Mouse (Mus musculus) myocyte (in vitro differentiated cells): ENCODE results near the gene Gabarap.

Experiments used
- MYOD1 ChIP-seq, 3 experiments: IDR thresholded peaks; one replicate each; pipeline ENCODE4 v1.6.1; 2011; ENCODE audit warnings: control low read depth in 2 of 3, low read depth in 2 of 3, mild to moderate bottlenecking in 2 of 3, moderate library complexity in 1 of 3; ENCODE audit not compliant: insufficient read length in 2 of 3, control insufficient read depth in 1 of 3
- POLR2A ChIP-seq: IDR thresholded peaks from one replicate; pipeline ENCODE4 v1.6.1; 2011; ENCODE audit warnings: low read depth, mild to moderate bottlenecking, control low read depth, moderate library complexity; ENCODE audit not compliant: insufficient read length

- TF ChIP-seq MYOD1 (IDR thresholded peaks at IDR 0.05; ENCODE audit: control insufficient read depth in 1 of 3, insufficient read length in 2 of 3, low read depth in 2 of 3) (peak in 2 of 3 experiments; percentile 20 to 47), POLR2A (no peak)
Measured at GRCm38 (mm10) chr11:69983377-69983776, 7.6 kb upstream of the Gabarap start.
